In the genomic region with DNA sequence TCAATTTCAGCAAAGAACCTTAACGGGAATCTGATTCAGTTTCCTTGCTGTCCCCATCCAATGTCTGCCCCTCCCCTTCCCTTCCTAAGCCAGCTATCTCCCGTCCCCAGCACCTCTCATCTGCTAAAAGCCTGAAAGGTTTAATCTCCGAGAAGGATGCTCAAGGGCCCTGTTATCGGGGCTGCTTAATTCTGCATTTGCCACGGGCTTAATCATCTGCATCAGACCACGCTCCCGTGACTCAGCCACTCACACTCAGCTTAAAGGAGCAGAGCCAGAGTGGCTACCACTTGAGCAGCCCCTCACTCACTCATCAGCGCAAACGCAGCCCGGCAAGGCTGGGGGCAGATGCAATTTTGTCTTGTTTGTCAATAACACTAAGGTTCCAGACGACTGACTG, we compare ENCODE assay signal across 13 mouse cellular contexts. TPM values are rescaled to one million over a fixed set of nuclear protein-coding genes. Genes with fewer than 3 reads are reported as not detected.
DNase-seq lines count a peak whose midpoint lies in the region; ATAC-seq and TF ChIP-seq lines count a peak whose summit lies in the region.
"Had no signal": no experiment of that assay in that cellular context is flagged by ENCODE, and none has a peak within 500 bp of the region (broad histone marks: within the 10 kb centered on the region; RNA-seq: fewer than 3 reads in every experiment).

No protein-coding gene starts in this region.

- peaks cover 19% of the 10 kb centered on the region for H3K4me1 ChIP-seq in forebrain, postnatal 0 days (ENCODE audit: insufficient read depth)
- H3K4me1 ChIP-seq in kidney, adult 2 months (ENCODE audit: control insufficient read depth, insufficient read depth, low read length): no peaks in the 10 kb centered on the region

- TF ChIP-seq CTCF in forebrain, postnatal 0 days (IDR thresholded peaks at IDR 0.05; ENCODE audit: low read depth): no peak
- no peak for TF ChIP-seq CTCF in kidney, adult 2 months (conservative IDR thresholded peaks at IDR 0.05; ENCODE audit: insufficient read depth, insufficient read length, low read depth, low read length)

- DNase-seq in cerebellum, postnatal 10 days: peak; percentile 18 to 32
- DNase-seq in cerebellum, adult 9-10 months: no peak
- peak; percentile 35 for DNase-seq in forebrain, postnatal 0 days
- peak; percentile 55 for DNase-seq in retina, embryonic 14.5 days (ENCODE audit: low spot score)
- no peak for DNase-seq in right cerebral cortex, postnatal 36 days (ENCODE audit: low spot score in 2 of 2)
- no peak for DNase-seq in kidney, adult 2 months
- DNase-seq in ovary, adult 18-20 months (ENCODE audit: low spot score): no peak
- DNase-seq: adrenal gland, adult 2 months; cerebellum, adult 18-20 months; heart, postnatal 14 days; lung, adult 18-20 months had no signal

- H3K4me2 ChIP-seq in forebrain, postnatal 0 days (ENCODE audit: low read depth): peak overlapping the region; percentile 24; the same call in 1 of the 2 replicates
- H3K4me2 ChIP-seq: kidney, embryonic 15.5 days had no signal

- no peaks in the 10 kb centered on the region for H3K27me3 ChIP-seq in forebrain, postnatal 0 days (ENCODE audit: insufficient read depth, low read length)
- no peaks in the 10 kb centered on the region for H3K27me3 ChIP-seq in kidney, adult 2 months (replicated peaks; ENCODE audit: control insufficient read depth, insufficient read depth, low read length)
- H3K27me3 ChIP-seq: kidney, embryonic 15.5 days had no signal

- 0 out of 2 replicates have a peak overlapping the region, but pooled peaks have one; percentile 35 for H3K9ac ChIP-seq in forebrain, postnatal 0 days
- H3K9ac ChIP-seq: kidney, embryonic 15.5 days had no signal

- no peaks in the 10 kb centered on the region for H3K36me3 ChIP-seq in forebrain, postnatal 0 days (ENCODE audit: insufficient read depth)
- H3K36me3 ChIP-seq in kidney, adult 2 months (ENCODE audit: control insufficient read depth, insufficient read depth, low read length): no peaks in the 10 kb centered on the region
- H3K36me3 ChIP-seq: kidney, embryonic 15.5 days had no signal

- TF ChIP-seq POLR2A in kidney, adult 2 months (IDR thresholded peaks at IDR 0.05; ENCODE audit: low read depth, low read length): no peak

- 11% methylated on average over 11 of the region's 11 CpGs for WGBS in forebrain, postnatal 0 days
- 69% methylated on average over 11 of the region's 11 CpGs for WGBS in kidney, adult 2 months

- H3K9me3 ChIP-seq in forebrain, postnatal 0 days (ENCODE audit: low read length): no peaks in the 10 kb centered on the region
- H3K9me3 ChIP-seq: kidney, embryonic 15.5 days had no signal

- H3K27ac ChIP-seq in forebrain, postnatal 0 days (ENCODE audit: low read depth, low read length): peak overlapping the region; percentile 67; the same call in 1 of the 2 replicates
- H3K27ac ChIP-seq in kidney, adult 2 months (ENCODE audit: insufficient read depth, low read depth, low read length): no peak overlapping the region
- H3K27ac ChIP-seq: kidney, embryonic 15.5 days had no signal

- no peak overlapping the region for H3K4me3 ChIP-seq in forebrain, postnatal 0 days (ENCODE audit: low read depth, low read length)
- H3K4me3 ChIP-seq in kidney, adult 2 months (ENCODE audit: insufficient read depth, low read depth, low read length): no peak overlapping the region
- H3K4me3 ChIP-seq: kidney, embryonic 15.5 days had no signal

- ATAC-seq in forebrain, postnatal 0 days: peak; percentile 69
- peak; percentile 55; the same call in 1 of the 2 replicates for ATAC-seq in megakaryocyte-erythroid progenitor cell, adult 5-6 weeks (replicated peaks; ENCODE audit: low FRiP score, low TSS enrichment, poor library complexity, severe bottlenecking)

RNA-seq across cellular contexts. Expression of gene Srgap3, which starts 50.7 kb away (rescaled TPM):
- total RNA-seq in forebrain, postnatal 0 days (2014; rRNA removed): 39.4 and 56.7 TPM in 2 replicates
- 13.2 and 21.2 TPM in 2 replicates for polyA plus RNA-seq in forebrain, postnatal 0 days (2015; fragmentation: Nextera tagmentation; extraction: Ambion mirVana)
- 2.3 and 2.8 TPM in 2 replicates for total RNA-seq in megakaryocyte-erythroid progenitor cell, adult 5-6 weeks (2014; fragmentation: Nextera tagmentation)
- 0.75 and 2.4 TPM in 2 replicates for total RNA-seq in megakaryocyte-erythroid progenitor cell, adult 5-6 weeks (2017)
- 5.5 and 5.8 TPM in 2 replicates for polyA plus RNA-seq in kidney, adult 2 months (2012; rRNA removed)

Comparison
In these comparisons a context has a peak if more than half of its experiments do, and no peak if none do; other contexts are left out.
1. DNase-seq: peak in cerebellum, postnatal 10 days (2 of 2), forebrain, postnatal 0 days (single experiment) and retina, embryonic 14.5 days (single experiment); none in cerebellum, adult 9-10 months (single experiment), right cerebral cortex, postnatal 36 days (0 of 2), kidney, adult 2 months (single experiment) and ovary, adult 18-20 months (single experiment).
2. RNA of gene Srgap3, which starts 50.7 kb away (total RNA-seq): 39.4 to 56.7 TPM in forebrain, postnatal 0 days; 0.75 to 2.8 TPM in megakaryocyte-erythroid progenitor cell, adult 5-6 weeks; every median in the first group is over 10 times any median in the second.